Mouse (Mus musculus): Measurements from ENCODE around the gene Wrap53. TPM values are rescaled to one million over a fixed set of nuclear protein-coding genes. Genes with fewer than 3 reads are reported as not detected.

Gene Wrap53
- polyA plus RNA-seq, 1 experiment, result 15.0 TPM

- Histone ChIP-seq H3K4me3 (replicated peaks; ENCODE audit: extremely low read depth, low read depth, low read length) (no peak overlapping the region), H3K4me1 (ENCODE audit: control insufficient read depth, insufficient read depth, low read length) (no peaks in the 10 kb centered on the region)
- 87% methylated on average over 3 of the region's 3 CpGs for WGBS
- DNase-seq, result no peak
- TF ChIP-seq POLR2A (IDR thresholded peaks at IDR 0.05; ENCODE audit: borderline replicate concordance, extremely low read depth, low read depth, low read length) (no peak), CTCF (IDR thresholded peaks at IDR 0.05; ENCODE audit: insufficient read depth, low read length) (no peak)
Measured at GRCm38 (mm10) chr11:69591424-69591823, 11.4 kb upstream of the Wrap53 start.

- H3K4me1 ChIP-seq (ENCODE audit: control insufficient read depth, insufficient read depth, low read length), result no peaks in the 10 kb centered on the region
- DNase-seq, result no peak
- no peak for TF ChIP-seq POLR2A (IDR thresholded peaks at IDR 0.05; ENCODE audit: borderline replicate concordance, extremely low read depth, low read depth, low read length)
- no peak for TF ChIP-seq CTCF (IDR thresholded peaks at IDR 0.05; ENCODE audit: insufficient read depth, low read length)
- 91% methylated on average over 8 of the region's 8 CpGs for WGBS
- H3K4me3 ChIP-seq (replicated peaks; ENCODE audit: extremely low read depth, low read depth, low read length), result no peak overlapping the region
Measured at GRCm38 (mm10) chr11:69590622-69591021, 10.6 kb upstream of the Wrap53 start.

- no peak overlapping the region for H3K4me3 ChIP-seq (replicated peaks; ENCODE audit: extremely low read depth, low read depth, low read length)
- TF ChIP-seq POLR2A (IDR thresholded peaks at IDR 0.05; ENCODE audit: borderline replicate concordance, extremely low read depth, low read depth, low read length) (no peak), CTCF (IDR thresholded peaks at IDR 0.05; ENCODE audit: insufficient read depth, low read length) (no peak)
- WGBS, result 89% methylated on average over 22 of the region's 22 CpGs
Measured at GRCm38 (mm10) chr11:69589207-69589834, 9.3 kb upstream of the Wrap53 start.

DNA sequence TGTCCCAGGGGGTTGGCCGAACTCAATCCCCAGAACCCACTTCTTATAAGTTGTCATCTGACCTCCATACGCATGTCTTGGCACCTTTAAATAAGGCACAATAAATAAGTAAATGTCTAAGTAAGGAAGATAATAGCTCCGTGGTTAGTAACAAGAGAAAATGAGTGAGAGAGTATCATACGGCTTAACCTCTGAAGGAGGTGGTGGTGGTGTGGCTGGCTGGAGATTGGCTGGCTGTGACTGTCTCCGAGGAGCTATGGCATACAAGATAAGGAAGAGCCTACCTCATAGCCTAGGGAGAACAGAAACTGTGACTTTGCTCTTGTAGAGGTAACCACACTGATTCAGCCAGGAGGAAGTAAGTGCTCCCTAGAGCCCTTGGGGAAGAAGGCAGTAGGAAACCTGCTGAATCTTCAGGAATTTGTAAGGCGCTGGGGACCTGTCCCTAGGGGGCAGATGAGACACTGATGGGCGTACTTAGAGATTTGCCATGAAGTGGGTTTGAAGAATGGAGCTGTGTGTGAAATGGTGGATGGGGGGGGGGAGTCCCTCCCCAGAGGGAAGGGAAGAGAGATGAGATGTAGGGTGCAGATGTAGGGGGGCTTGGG, 5.8 kb upstream of the Wrap53 start:
- no peak for DNase-seq
- WGBS, result 70% methylated on average over 7 of the region's 7 CpGs
- no peaks in the 10 kb centered on the region; the same call in 1 of the 2 replicates for H3K4me1 ChIP-seq (ENCODE audit: control insufficient read depth, insufficient read depth, low read length)
- H3K4me3 ChIP-seq (replicated peaks; ENCODE audit: extremely low read depth, low read depth, low read length), result no peak overlapping the region
- no peak for TF ChIP-seq CTCF (IDR thresholded peaks at IDR 0.05; ENCODE audit: insufficient read depth, low read length)
- TF ChIP-seq POLR2A (IDR thresholded peaks at IDR 0.05; ENCODE audit: borderline replicate concordance, extremely low read depth, low read depth, low read length), result no peak

More at GRCm38 (mm10) chr11:69589207-69589834, 9.3 kb upstream of the Wrap53 start:
- no peak for DNase-seq
- H3K4me1 ChIP-seq (ENCODE audit: control insufficient read depth, insufficient read depth, low read length), result no peaks in the 10 kb centered on the region

- no peak for TF ChIP-seq POLR2A (IDR thresholded peaks at IDR 0.05; ENCODE audit: borderline replicate concordance, extremely low read depth, low read depth, low read length)
- no peak for TF ChIP-seq CTCF (IDR thresholded peaks at IDR 0.05; ENCODE audit: insufficient read depth, low read length)
- Histone ChIP-seq H3K4me1 (ENCODE audit: control insufficient read depth, insufficient read depth, low read length) (no peaks in the 10 kb centered on the region; the same call in 1 of the 2 replicates), H3K4me3 (replicated peaks; ENCODE audit: extremely low read depth, low read depth, low read length) (no peak overlapping the region)
- 94% methylated on average over 13 of the region's 13 CpGs for WGBS
- DNase-seq, result no peak
Measured at GRCm38 (mm10) chr11:69584937-69585336, 4.9 kb upstream of the Wrap53 start.

GRCm38 (mm10) chr11:69584008-69584407, 4.0 kb upstream of the Wrap53 start:
- TF ChIP-seq CTCF (IDR thresholded peaks at IDR 0.05; ENCODE audit: insufficient read depth, low read length) (no peak), POLR2A (IDR thresholded peaks at IDR 0.05; ENCODE audit: borderline replicate concordance, extremely low read depth, low read depth, low read length) (no peak)
- WGBS, result 81% methylated on average over 7 of the region's 7 CpGs
- H3K4me1 ChIP-seq (ENCODE audit: control insufficient read depth, insufficient read depth, low read length), result no peaks in the 10 kb centered on the region; the same call in 1 of the 2 replicates
- H3K4me3 ChIP-seq (replicated peaks; ENCODE audit: extremely low read depth, low read depth, low read length), result no peak overlapping the region
- DNase-seq, result no peak

GRCm38 (mm10) chr11:69582230-69582805, 2.3 kb upstream of the Wrap53 start:
- DNase-seq, result no peak
- Histone ChIP-seq H3K4me3 (replicated peaks; ENCODE audit: extremely low read depth, low read depth, low read length) (no peak overlapping the region), H3K4me1 (ENCODE audit: control insufficient read depth, insufficient read depth, low read length) (peaks cover 10% of the 10 kb centered on the region)
- WGBS, result 61% methylated on average over 9 of the region's 9 CpGs
- no peak for TF ChIP-seq CTCF (IDR thresholded peaks at IDR 0.05; ENCODE audit: insufficient read depth, low read length)
- no peak for TF ChIP-seq POLR2A (IDR thresholded peaks at IDR 0.05; ENCODE audit: borderline replicate concordance, extremely low read depth, low read depth, low read length)

GRCm38 (mm10) chr11:69581814-69582213, 1.8 kb upstream of the Wrap53 start:
- TF ChIP-seq POLR2A (IDR thresholded peaks at IDR 0.05; ENCODE audit: borderline replicate concordance, extremely low read depth, low read depth, low read length) (no peak), CTCF (IDR thresholded peaks at IDR 0.05; ENCODE audit: insufficient read depth, low read length) (no peak)
- no peak for DNase-seq
- H3K4me1 ChIP-seq (ENCODE audit: control insufficient read depth, insufficient read depth, low read length), result peaks cover 10% of the 10 kb centered on the region
- 1% methylated on average over 8 of the region's 8 CpGs for WGBS
- H3K4me3 ChIP-seq (replicated peaks; ENCODE audit: extremely low read depth, low read depth, low read length), result peak overlapping the region; percentile 91

GRCm38 (mm10) chr11:69581147-69581688, 1.2 kb upstream of the Wrap53 start:
- WGBS, result under 1% methylated on average over 36 of the region's 36 CpGs
- TF ChIP-seq CTCF (IDR thresholded peaks at IDR 0.05; ENCODE audit: insufficient read depth, low read length) (no peak), POLR2A (IDR thresholded peaks at IDR 0.05; ENCODE audit: borderline replicate concordance, extremely low read depth, low read depth, low read length) (peak; percentile 48; the same call in 1 of the 2 replicates)
- peak overlapping the region; percentile 91 for H3K4me3 ChIP-seq (replicated peaks; ENCODE audit: extremely low read depth, low read depth, low read length)
- DNase-seq, result peak; percentile 85
- H3K4me1 ChIP-seq (ENCODE audit: control insufficient read depth, insufficient read depth, low read length), result peaks cover 10% of the 10 kb centered on the region

All from lung, adult 2 months (tissue).